Mouse (Mus musculus) kidney, postnatal 4 days (tissue): ENCODE results near the gene Dact2.

ENCODE experiments used
- DNase-seq, 2 experiments: peaks; one replicate each; pipeline ENCODE4 v3.0.0; 2021; ENCODE audit warnings: mixed read lengths in 2 of 2

The Dact2 gene

GRCm38 (mm10) chr17:14207093-14207561 lies 3.0 kb upstream of the Dact2 start:
- no peak for DNase-seq

- peak; percentile 89 to 91 for DNase-seq
Measured at GRCm38 (mm10) chr17:14206062-14206461, 2.0 kb upstream of the Dact2 start.

- no peak for DNase-seq
Measured at GRCm38 (mm10) chr17:14205236-14205635, 1.1 kb upstream of the Dact2 start.

GRCm38 (mm10) chr17:14203121-14203941 lies 773 bp downstream of the Dact2 start:
- peak; percentile 80 to 90 for DNase-seq

- peak; percentile 78 to 89 for DNase-seq
Measured at GRCm38 (mm10) chr17:14202291-14203030, 1.6 kb downstream of the Dact2 start.

- DNase-seq = peak; percentile 62 to 71
Measured at GRCm38 (mm10) chr17:14201281-14201787, 2.8 kb downstream of the Dact2 start.

GRCm38 (mm10) chr17:14200206-14200605 lies 3.9 kb downstream of the Dact2 start:
- DNase-seq = no peak

- peak; percentile 49 to 55 for DNase-seq
Measured at GRCm38 (mm10) chr17:14199621-14200020, 4.5 kb downstream of the Dact2 start.

GRCm38 (mm10) chr17:14192924-14193323 lies 11.2 kb downstream of the Dact2 start:
- no peak for DNase-seq

GRCm38 (mm10) chr17:14192432-14192831 lies 11.7 kb downstream of the Dact2 start:
- no peak for DNase-seq

GRCm38 (mm10) chr17:14188455-14188854 lies 15.6 kb downstream of the Dact2 start:
- no peak for DNase-seq

- no peak for DNase-seq
Measured at GRCm38 (mm10) chr17:14187096-14187495, 17.0 kb downstream of the Dact2 start.

GRCm38 (mm10) chr17:14186176-14186575 lies 17.9 kb downstream of the Dact2 start:
- no peak for DNase-seq

GRCm38 (mm10) chr17:14184192-14184814 lies 19.8 kb downstream of the Dact2 start:
- no peak for DNase-seq

- no peak for DNase-seq
Measured at GRCm38 (mm10) chr17:14183717-14184116, 20.4 kb downstream of the Dact2 start.

GRCm38 (mm10) chr17:14182860-14183259 lies 21.2 kb downstream of the Dact2 start:
- no peak for DNase-seq

- peak in 1 of 2 experiments; percentile 40 for DNase-seq
Measured at GRCm38 (mm10) chr17:14178911-14179310, 25.2 kb downstream of the Dact2 start.

GRCm38 (mm10) chr17:14178475-14178874 lies 25.6 kb downstream of the Dact2 start:
- peak; percentile 61 to 78 for DNase-seq

GRCm38 (mm10) chr17:14178049-14178448 lies 26.1 kb downstream of the Dact2 start:
- peak in 1 of 2 experiments; percentile 41 for DNase-seq

- DNase-seq = peak in 1 of 2 experiments; percentile 47
Measured at GRCm38 (mm10) chr17:14177018-14177417, 27.1 kb downstream of the Dact2 start.

GRCm38 (mm10) chr17:14175704-14176103 lies 28.4 kb downstream of the Dact2 start:
- DNase-seq = no peak

GRCm38 (mm10) chr17:14175019-14175418 lies 29.1 kb downstream of the Dact2 start:
- DNase-seq = no peak

- DNase-seq = no peak
Measured at GRCm38 (mm10) chr17:14174401-14174800, 29.7 kb downstream of the Dact2 start.
